ENCODE assay signal across 13 mouse cellular contexts in the genomic region with DNA sequence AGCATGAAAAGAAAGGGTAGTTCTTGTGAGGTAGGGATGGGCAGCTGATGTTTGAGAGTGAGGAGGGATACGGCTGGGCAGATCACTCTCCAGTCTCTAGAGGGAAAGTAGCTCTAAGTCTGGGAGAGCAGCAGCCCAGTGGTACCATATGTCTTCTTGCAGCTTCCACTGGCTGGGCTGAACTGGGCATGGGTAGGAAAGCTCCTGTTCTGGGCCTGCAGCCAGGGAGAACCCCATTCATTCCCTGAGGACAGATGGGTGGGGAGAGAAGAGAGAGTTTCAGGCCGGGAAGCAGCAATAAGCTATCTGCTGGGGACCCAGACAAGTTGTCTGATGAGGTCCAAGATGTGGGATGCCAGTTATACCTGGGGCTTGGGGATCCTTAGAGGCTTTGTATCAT. TPM values are rescaled to one million over a fixed set of nuclear protein-coding genes. Genes with fewer than 3 reads are reported as not detected.
DNase-seq lines count a peak whose midpoint lies in the region; ATAC-seq lines count a peak whose summit lies in the region.
"Had no signal": no experiment of that assay in that cellular context is flagged by ENCODE, and none has a peak within 500 bp of the region (broad histone marks: within the 10 kb centered on the region; RNA-seq: fewer than 3 reads in every experiment).

No protein-coding gene starts in this region.

- no peak for DNase-seq in frontal cortex, postnatal 14 days (ENCODE audit: low spot score in 2 of 2)
- peak; percentile 76 to 81 for DNase-seq in right cerebral cortex, postnatal 10 days (ENCODE audit: low spot score in 2 of 2)
- no peak for DNase-seq in right cerebral cortex, adult 2 months (ENCODE audit: low spot score in 2 of 2)
- DNase-seq in cerebellum, adult 8-10 months = peak; percentile 20
- peak; percentile 44 for DNase-seq in right cerebral cortex, postnatal 25 days
- DNase-seq in ovary, postnatal 36 days (ENCODE audit: low spot score) = no peak
- DNase-seq: heart, postnatal 10 days; kidney, adult 8-10 months had no signal

- no peak overlapping the region for H3K4me3 ChIP-seq in intestine, embryonic 16.5 days (ENCODE audit: low read length)
- H3K4me3 ChIP-seq: limb, embryonic 12.5 days; lung, embryonic 15.5 days had no signal

- ATAC-seq in frontal cortex, adult (ENCODE audit: low TSS enrichment) = peak; percentile 72
- ATAC-seq in intestine, embryonic 16.5 days = no peak

- H3K4me1 ChIP-seq in intestine, embryonic 16.5 days (ENCODE audit: control insufficient read depth, insufficient read depth, low read length) = peaks cover 7% of the 10 kb centered on the region

- no peaks in the 10 kb centered on the region; the same call in 1 of the 2 replicates for H3K27me3 ChIP-seq in intestine, embryonic 16.5 days (replicated peaks; ENCODE audit: control insufficient read depth, insufficient read depth, low read length)
- H3K27me3 ChIP-seq: limb, embryonic 12.5 days; lung, embryonic 15.5 days had no signal

- 0 out of 2 replicates have a peak, but pooled peaks cover 2% of the 10 kb centered on the region for H3K36me3 ChIP-seq in intestine, embryonic 16.5 days (ENCODE audit: control insufficient read depth, insufficient read depth, low read length)
- H3K36me3 ChIP-seq: limb, embryonic 12.5 days; lung, embryonic 15.5 days had no signal

- H3K27ac ChIP-seq in intestine, embryonic 16.5 days (ENCODE audit: low read length) = no peak overlapping the region
- H3K27ac ChIP-seq: limb, embryonic 12.5 days; lung, embryonic 15.5 days had no signal

- WGBS in intestine, embryonic 16.5 days = 68% methylated on average over 2 of the region's 2 CpGs

- H3K9ac ChIP-seq in intestine, embryonic 16.5 days (ENCODE audit: low read depth, low read length) = no peak overlapping the region
- H3K9ac ChIP-seq: limb, embryonic 12.5 days; lung, embryonic 15.5 days had no signal

- no peak overlapping the region for H3K4me2 ChIP-seq in intestine, embryonic 16.5 days (ENCODE audit: low read depth, low read length)
- H3K4me2 ChIP-seq: limb, embryonic 12.5 days; lung, embryonic 15.5 days; midbrain, embryonic 11.5 days had no signal

- no peaks in the 10 kb centered on the region for H3K9me3 ChIP-seq in intestine, embryonic 16.5 days (ENCODE audit: control insufficient read depth, low read length)
- H3K9me3 ChIP-seq: limb, embryonic 12.5 days; lung, embryonic 15.5 days had no signal

RNA-seq across cellular contexts. Expression of gene Vsir, which starts 23.4 kb away (rescaled TPM):
- 10.3 and 11.2 TPM in 2 replicates for polyA plus RNA-seq in intestine, embryonic 16.5 days (2015; fragmentation: Nextera tagmentation; extraction: Ambion mirVana)

RNA-seq across cellular contexts. Expression of gene Gm17455, which starts 29.4 kb away (rescaled TPM):
- 0.72 and 1.0 TPM in 2 replicates for polyA plus RNA-seq in intestine, embryonic 16.5 days (2015; fragmentation: Nextera tagmentation; extraction: Ambion mirVana)

Comparison
In these comparisons a context has a peak if more than half of its experiments do, and no peak if none do; other contexts are left out.
1. DNase-seq: peak in right cerebral cortex, postnatal 10 days (2 of 2), cerebellum, adult 8-10 months (single experiment) and right cerebral cortex, postnatal 25 days (single experiment); none in frontal cortex, postnatal 14 days (0 of 2), right cerebral cortex, adult 2 months (0 of 2) and ovary, postnatal 36 days (single experiment).